Mouse (Mus musculus) ovary, adult 10 weeks (tissue): ENCODE data around the gene Map3k15. TPM values are rescaled to one million over a fixed set of nuclear protein-coding genes. Genes with fewer than 3 reads are reported as not detected.

Source experiments
- polyA plus RNA-seq: library from polyadenylated mRNA; stranded (reverse); fragments of 350-450 nt; fragmentation: Illumina TruSeq; extraction: RNeasy Lipid Tissue Mini Kit (QIAGEN cat#74804); gene quantifications from one replicate; pipeline ENCODE4 v1.2.3, GENCODE M21; 2014

The Map3k15 gene
- 1.6 TPM for polyA plus RNA-seq

DNA sequence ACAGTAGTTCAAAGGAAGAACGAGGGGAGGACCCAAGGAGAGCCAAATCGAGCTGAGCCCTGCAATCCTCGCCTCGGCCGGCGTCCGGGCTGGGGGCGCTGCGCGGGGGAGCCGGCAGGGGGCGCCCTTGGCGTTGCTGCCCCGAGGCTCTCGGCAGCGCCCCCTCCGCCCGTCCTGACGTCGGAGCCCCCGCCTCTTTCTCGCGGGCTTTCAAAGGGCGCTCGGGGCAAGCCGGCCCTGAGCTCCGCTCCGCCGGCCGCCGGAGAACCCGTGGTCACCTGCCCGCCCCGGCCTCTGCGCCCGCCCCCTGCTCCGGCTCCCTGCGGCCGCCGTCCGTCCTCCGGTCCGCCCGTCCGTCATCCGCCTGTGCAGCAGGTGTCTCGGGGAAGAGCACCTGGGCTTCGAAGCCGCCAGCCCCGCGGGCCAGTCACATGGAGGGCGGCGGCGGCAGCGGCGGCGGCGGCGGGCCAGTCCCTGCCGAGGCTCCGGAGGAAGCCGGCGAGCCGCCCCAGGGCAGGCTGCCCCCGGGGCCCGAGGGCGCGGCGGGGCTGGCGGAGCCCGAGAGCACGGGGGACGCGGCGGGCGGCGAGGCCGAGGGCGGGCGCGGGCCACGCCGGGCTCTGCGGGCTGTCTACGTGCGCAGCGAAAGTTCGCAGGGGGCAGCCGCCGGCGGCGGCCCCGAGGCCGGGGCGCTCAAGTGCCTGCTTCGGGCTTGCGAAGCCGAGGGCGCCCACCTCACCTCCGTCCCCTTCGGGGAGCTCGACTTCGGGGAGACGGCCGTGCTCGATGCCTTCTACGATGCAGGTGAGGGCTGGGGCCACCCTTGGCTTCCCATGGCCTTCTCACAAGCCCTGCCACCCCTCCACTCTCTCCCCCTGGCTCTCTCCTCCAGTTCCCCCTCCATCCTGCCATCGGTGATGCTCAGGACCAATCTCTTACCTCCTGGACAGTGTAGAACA is at the start of gene Map3k15:
Map3k15 (plus strand) TSS at position 432 of the 959 bp plus-strand sequence.

DNA sequence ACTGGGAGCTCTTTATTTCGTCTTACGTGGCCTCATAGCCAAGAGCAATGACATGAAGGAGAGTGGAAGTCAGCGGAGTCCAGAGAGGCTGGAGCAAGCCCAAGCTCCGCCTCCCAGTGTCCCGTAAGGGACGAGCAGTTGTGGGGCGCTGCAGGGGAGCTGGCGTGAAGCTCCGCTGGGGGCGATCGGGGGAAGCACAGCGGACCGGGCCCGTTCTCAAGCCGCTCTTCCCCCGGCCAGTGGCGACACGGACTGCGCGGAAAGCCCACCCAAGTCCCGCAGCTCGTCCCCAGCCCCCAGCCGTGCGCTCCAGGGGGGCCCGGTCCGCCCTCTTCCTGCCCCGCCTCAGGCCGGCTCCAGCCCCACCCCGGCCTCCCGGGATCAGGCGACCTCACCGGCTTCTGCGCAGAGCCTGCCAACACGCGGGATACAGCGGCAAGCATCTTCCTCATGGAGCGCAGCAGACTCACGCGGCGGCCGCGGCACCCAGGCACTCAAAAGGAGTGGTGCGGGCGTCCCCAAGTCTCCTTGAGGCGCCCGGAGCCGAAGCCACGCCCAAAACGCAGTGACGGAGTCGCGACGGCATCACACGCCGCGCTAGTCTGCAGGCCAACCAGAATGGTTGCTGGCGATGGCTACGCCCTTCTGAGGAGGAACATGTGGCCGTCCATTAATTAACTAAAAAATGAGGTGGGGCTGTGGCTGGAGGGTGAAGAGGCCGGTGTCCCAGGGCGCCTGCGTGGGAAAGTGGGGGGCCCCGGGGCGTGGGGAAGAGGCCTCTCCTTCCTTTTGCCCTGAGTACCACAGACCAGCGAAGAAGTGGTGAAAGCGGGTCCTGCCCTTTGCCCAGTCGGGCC is 149.9 kb downstream of the Map3k15 start, which contains the start of gene Pdha1:
Pdha1 (minus strand) TSS at position 553 of the 857 bp plus-strand sequence.

Other genes with a start within 250 kb of the Map3k15 start
- gene Pdha1, start 150.0 kb downstream of the Map3k15 start, polyA plus RNA-seq, result 182 TPM